Mouse (Mus musculus) mouse embryonic stem cell (cell line): ENCODE data around the gene Gemin5.
"Not testable (repeated sequence)": the region's sequence is repeated elsewhere in the genome, so short reads cannot be mapped to it uniquely, and the experiment has no call there.

Experiments used
- in situ Hi-C, 2 experiments: fragments of 300-500 bp; cut with MboI; formaldehyde crosslinking; loops; 1 replicate in 1 of 2; 3 replicates in 1 of 2; pipeline ENCODE4 v1.14.3; 2019 to 2020; ENCODE audit warnings: low sequenced_read_pairs in 2 of 2, low pct_unique_long_range_greater_than_20kb in 1 of 2, mixed read lengths in 1 of 2; ENCODE audit not compliant: unreplicated experiment in 1 of 2

Gemin5 gene

DNA sequence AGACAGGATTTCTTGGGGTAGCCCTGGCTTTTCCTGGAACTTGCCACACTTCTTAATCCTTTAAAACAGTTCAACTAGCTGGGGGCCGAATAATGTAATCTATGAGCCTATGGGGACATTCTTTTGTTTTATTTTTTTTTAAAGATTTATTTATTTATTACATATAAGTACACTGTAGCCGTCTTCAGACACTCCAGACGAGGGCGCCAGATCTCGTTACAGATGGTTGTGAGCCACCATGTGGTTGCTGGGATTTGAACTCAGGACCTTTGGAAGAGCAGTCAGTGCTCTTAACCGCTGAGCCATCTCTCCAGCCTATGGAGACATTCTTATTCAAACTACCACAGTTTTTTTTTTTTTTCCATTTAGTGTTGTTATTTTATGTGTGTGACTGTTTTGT lies 11.6 kb upstream of the Gemin5 start:
- in situ Hi-C loops = not testable (repeated sequence)

DNA sequence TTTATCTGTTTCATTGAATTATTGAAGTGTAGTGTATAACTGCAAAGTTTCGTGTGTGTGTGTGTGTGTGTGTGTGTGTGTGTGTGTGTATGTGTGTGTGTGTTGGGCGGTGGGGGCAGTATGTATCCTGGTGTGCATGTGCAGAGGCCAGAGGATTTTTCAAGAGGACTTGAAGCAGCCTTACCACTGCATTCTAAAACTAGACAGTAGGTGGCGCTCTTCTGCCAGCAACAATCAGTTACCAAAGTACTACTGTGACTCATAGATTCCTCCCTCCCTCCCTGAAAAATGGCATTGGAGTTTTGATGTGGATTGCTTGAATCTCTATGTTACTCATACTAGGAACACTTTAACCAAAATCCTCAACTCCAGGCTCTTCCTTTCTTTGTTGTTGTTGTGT lies 11.2 kb upstream of the Gemin5 start:
- in situ Hi-C loops = no loop called here

DNA sequence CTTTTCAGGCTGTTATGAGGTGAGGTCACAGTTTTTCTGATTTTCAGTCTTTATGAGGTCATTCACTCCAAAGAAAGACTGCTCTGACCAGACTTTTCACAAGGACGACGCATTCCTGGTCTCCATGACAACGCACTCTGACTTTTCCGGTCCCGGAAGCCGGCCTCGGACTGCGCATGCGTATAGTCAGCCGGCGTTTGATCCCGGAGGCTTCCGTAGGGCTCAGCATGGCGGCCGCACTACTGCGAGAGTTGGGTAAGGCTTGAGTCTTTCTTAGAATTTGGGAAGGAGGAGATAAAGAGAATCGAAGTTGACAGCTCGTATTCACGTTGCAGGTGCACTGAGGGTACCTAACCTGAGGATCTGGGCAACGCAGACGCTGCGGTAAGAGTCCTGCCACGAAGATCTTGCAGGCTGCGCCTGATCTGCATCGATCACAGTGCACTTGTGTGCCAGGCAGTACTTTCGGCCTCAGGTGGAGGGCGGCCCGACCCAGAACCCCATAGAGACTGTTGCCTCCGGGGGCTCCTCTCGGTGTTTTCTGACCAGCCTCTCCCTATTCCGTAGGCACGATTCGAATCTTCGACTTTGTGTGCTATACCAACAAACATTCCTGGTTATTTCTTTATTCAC lies 3.2 kb upstream of the Gemin5 start, which contains the start of gene Mrpl22:
Gene Mrpl22 (plus strand): TSS at position 203 of the 633 bp plus-strand sequence.
- in situ Hi-C loops = no loop called here

DNA sequence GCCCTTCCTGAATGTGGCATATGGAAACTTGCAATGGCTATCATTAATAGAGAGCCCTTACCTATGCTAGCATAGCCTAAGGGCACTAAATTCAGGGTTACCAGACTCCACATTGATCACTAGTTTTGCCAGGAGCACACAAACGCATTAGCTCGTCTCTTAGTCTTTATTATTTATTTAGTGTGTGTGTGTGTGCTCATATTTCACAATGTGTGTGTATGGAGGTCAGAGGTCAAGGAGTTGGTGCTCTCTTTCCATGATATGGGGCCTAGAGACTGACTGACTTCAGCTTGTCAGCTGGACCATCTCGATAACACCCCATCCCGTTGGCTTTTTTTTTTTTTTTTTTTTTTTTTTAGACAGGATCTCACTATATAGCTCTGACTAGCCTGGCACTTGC lies 1.3 kb upstream of the Gemin5 start:
- in situ Hi-C loops = no loop called here

DNA sequence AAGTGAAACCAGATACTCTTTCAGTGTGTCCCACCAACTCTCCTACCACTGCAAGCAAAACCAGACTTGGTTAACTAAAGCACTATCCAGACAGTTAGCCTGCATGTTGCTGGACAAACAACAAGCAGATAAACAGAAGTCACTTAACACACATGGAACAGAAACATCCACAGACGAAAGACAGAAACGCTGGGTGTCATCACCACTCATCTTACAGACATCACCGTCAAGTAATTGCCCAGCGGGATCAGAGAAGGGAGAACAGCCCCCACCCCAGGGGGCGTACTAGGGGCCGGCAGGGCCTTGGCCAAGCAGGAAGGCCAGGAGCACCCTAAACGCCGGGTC lies 545 bp downstream of the Gemin5 start:
- in situ Hi-C loops = no loop called here

DNA sequence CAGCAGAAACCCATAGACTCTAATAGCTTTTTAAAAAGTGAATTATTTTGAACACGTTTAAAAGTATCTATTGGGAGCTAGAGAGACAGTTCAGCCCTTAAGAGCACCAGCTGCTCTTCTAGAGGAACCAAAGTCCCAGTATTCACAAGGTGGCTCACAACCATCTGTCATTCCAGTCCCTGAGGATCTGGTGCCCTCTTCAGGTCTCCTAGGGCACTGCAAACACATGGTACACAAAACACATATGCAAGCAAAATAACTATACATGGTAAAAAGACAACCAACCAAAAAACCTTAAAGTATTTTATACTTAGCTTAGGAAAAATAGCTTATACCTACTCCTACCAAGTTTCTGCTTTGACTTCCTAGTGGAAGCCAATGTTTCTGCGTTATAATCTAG lies 3.3 kb downstream of the Gemin5 start:
- in situ Hi-C loops = no loop called here

DNA sequence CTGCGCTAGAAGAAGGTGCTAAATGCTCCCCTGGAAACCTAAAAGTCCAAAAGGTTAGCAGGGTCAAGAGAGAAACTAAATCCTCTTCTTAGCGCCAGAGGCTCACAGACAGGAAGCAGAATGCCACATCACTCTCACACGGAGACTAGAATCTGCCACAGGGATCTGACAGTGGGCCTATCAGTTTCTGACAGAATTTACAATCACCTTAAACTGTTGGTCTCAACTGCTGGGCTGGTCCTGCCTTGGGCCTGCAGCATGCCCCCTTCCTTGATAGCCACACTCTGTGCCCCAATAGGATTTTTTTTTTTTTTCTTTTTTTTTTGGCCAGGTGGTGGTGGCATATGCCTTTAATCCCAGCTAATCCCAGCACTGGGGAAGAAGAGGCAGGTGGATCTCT lies 11.5 kb downstream of the Gemin5 start:
- in situ Hi-C loops = no loop called here

DNA sequence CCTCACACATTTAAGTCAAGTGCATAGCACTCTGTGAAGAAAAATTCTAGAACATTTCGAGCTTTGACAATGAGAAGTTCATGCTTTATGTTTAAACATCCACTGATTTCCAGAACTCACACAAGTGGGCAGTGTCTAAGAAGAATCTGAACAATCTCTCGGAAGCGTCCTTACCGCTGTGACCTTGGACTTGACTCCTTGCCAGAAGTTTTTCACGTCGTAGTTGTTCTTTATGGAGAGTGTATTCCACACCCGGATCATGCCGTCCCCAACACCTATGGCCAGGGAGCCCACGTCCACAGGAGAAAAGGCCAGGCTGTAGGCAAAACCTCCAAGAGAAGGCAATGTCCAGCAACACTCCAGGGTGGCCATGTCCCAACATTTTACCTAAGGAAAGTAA lies 12.9 kb downstream of the Gemin5 start:
- in situ Hi-C loops = no loop called here

DNA sequence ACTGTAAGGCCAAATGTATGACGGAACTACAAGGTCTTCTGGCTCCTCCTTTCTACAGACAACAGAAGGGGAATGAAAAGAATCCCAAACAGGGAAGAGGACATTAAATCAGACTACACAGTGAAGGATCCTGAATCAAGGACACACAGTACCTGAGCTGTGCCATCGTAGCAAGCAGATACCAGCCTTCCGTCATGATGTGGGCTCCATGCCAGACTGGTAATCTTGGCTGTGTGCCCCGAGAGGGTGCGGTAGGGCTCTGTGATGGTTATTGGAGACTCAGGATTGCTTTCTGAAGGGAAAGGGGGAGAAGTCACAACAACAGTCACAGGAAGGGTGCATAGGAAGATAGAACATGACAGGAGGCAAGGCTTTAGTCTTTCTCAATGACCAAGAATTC lies 22.1 kb downstream of the Gemin5 start:
- in situ Hi-C loops = no loop called here

DNA sequence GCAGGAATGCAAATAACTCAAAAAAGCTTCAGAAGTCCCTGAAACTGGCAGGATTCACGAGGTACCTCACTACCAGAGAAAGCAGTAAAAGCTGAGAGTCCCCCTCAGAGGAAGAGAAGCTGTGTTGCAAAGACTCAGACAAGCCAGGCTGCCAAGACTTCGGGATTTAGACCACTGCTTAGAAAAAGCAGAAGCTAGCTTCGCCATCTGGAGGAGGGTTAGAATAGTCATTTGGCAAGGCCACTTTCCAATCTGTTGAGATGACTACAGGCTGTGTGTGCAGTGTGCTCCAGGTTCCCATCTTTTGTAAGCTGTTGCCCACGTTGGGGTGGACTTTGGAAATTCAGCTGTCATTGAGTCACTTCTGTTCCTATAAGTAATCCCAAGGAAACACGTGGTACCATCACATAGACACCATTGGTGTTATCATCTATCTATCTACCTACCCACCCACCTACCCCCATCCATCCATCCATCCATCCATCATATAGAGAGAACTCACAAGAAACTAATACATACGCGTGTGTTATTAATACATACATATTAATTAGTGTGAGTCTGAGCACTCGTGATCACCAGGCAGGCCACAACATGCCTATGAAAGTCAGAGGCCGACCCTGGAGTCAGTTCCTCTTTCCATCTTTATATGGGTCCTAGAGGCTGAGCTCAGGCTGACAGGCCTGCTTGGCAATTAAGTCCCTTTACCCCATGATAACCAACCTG lies 24.5 kb downstream of the Gemin5 start:
- in situ Hi-C loops = no loop called here

DNA sequence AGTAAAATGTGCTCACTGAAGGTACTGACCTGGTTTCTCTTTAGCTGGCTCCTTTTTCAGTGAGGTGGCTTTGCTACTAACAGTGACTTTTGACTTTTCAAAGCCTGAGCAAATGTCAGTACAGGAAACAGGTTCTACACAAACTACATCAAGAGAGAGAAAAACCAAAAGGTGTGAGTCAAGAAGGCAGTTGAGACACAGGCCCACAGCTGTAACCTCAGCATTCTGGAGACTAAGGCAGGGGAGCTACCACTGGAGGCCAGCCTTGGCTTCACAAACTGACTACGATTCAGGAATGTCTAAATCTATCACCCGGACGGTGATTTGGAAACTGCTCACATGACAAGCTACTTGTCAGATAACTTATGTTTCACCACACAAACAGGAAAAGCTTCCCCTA lies 28.9 kb downstream of the Gemin5 start:
- in situ Hi-C loops = no loop called here

DNA sequence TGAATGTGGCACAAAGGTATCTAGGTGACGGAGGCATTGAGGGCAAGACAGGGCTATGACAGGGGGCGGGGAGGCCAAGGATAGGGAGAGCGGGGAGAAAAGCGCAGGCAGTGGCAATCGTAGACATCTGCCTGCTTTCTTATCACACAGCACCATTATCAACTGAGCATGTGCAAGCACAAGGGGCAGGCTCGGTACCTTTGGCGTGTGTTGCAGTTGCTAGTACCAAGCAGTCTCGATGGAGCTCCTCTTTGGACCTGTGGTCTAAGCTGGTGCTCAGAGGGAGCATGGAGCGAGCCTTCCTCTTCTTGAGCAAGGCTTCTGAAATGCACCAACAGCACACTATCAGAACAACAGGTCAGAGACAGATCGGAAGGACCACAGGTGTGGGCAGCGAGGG lies 29.5 kb downstream of the Gemin5 start:
- in situ Hi-C loops = no loop called here

DNA sequence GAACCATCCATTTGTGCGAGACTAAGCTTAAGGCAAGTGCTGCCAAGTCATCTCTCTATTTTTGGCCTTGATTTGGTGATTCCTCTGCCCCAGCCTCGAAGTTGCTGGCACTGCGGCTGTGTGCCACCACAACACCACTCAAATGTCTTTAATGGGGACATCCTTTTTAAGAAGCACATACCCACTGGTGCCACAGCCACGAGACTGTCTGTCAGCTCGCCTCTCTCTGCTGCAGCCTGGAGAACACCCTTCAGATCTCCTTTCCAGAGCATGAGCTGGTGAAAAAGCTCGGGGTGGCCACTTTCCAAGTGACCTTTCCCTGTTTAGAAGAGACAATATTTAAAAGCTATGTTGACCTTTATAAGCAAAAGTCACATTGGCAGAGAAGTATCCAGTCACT lies 31.7 kb downstream of the Gemin5 start:
- in situ Hi-C loops = no loop called here

DNA sequence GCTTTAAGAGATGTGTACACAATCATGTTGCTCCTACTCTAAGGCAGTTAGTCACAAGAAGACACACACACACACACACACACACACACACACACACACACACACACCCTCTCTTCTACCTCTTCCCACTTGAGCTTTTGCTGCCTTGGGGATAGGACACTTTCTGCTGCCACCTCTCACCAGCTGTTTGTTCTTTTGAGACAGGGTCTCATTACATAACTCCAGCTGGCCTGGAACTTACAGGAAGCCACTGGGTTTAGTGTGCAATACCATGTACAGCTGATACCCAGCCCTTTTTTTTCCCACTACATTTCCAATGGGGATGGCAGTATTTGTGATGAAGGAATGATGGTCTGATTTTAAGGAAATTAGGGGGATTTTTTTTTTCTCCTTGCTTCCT lies 33.0 kb downstream of the Gemin5 start:
- in situ Hi-C loops = no loop called here

DNA sequence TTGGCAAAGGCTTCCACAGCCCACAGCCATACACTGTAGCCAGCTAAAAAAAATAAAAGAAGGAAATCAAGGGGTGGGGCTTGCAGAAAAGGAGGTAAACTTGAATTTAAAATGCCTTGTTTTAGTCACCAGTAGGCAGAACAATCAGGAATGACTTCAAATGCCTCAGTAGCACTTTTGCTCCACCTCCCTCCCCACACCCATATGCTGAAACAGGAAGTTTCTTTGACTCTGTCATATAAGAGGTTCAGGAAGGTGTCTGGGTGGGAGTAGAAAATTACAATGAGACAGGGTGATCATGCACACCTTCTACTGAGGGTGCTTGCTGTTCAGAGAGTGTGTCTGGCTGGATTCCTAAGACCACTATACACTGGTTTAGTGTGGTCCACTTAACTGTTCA lies 33.5 kb downstream of the Gemin5 start:
- in situ Hi-C loops = no loop called here

DNA sequence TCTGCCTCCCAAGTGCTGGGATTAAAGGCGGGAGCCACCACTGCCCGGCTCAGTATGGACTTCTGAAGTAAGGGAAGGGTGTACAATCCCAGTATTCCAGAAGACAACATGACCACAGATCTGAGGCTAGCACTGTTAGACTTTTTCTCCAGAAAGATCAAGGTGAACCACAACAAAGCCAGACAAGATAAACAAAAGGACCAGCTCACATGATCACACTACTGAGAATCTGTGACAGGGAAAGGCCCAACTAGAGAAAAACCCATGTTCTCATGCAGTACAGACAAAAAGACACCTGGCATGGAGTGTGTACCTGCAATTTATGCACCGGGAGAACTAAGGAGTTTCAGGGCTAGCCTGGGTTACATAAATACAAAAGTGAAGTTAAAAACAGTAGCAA lies 36.3 kb downstream of the Gemin5 start:
- in situ Hi-C loops = no loop called here

DNA sequence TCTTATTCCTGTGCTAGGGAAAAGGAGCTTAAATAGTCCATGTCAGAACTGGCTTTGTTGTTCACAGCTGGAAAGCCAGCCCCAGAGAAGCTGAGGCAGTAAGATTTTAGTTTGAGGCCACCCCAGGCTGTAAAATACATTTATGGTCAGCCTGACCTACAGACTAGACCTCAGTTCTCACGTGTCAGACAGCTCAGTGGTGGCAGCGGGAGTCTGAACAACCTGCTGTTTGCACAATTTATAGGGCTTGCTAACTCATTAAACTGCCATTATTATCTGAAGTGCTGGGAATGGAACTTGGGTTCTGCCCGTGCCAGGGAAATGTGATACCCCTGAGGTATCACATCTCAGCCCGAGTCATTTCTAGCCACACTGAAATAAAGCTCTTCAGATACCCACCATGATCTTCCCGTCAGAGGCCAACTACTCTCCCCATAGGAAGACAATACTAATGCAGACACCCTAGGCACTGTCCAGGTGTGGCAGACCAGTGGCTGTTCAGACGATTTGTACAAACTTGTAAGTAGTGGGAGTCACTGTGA lies 39.0 kb downstream of the Gemin5 start:
- in situ Hi-C loops = no loop called here

DNA sequence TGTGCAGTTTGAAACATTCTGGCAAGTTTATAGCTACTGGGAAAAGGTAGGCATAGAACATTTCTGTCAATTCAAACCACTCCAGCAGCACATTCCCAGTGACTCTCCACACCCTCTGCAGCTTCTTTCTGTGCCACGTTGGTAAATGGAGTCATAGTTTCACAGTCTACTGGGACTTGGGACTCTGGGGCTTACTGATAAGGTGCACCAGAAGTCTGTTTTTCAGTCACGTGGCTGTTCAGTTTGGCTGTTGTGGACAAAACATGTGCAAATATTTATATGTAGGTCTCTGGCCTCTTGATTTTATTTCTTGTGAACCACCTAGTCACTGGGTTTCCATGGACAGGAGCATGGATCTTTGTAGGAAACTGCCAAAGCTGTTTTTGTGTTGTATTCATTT lies 40.8 kb downstream of the Gemin5 start:
- in situ Hi-C loops = no loop called here

DNA sequence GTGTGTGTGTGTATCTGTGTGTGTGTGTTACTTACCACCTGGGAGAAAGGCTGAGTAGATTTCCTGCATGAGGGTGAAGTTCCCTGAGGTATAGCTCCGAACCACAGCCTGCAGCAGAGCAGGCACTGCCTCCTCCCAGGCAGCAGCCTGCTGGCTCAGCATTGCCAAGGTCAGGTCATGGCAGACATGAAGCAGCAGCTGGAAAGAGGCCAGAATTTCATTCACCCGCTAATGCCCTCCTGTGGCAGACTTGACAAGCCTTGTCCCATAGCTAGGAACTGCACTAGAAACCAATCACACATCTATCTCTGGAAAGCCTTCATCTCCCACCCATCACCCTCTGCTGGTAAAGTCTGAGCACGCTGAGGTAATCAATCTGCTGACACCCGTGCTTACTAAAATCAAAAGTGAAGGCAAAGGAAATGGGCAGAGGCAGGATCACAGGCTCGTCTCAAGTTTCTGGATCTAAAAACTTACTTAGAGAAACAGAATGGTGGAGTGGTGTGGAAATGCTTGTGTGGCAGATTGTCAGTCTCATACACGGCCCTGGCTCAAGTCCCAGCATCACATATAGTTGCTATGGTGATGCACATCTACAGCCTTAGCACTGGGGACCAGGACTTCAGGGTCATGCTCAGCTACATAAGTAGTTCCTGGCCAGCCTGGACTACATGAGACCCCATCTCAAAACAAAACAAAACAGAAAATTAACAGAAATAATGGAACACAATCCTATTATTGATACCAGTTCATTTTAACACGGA lies 41.8 kb downstream of the Gemin5 start:
- in situ Hi-C loops = no loop called here

DNA sequence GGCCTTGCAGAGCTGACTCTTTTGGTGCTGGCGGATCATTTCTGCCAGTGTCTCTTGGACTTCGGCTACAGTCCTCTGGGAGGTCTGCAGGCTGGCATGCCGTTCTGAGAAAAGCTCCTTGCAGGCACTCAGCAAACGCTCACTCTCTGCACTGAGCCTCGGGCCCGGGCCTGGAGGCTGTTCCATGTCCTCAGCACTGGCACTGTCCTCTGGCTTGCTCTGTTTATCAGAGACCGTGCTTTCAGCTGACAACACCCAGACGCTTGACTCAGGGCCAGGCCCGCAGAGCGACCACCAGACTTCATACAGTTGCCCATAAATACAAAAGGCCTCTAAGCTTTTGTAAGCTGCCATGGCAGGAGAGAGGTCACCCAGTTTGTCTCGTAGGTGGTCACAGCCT lies 43.3 kb downstream of the Gemin5 start:
- in situ Hi-C loops = no loop called here
